Mouse (Mus musculus) heart, postnatal 0 days (tissue): Measurements from ENCODE around the gene Sema6c. TPM values are rescaled to one million over a fixed set of nuclear protein-coding genes. Genes with fewer than 3 reads are reported as not detected.
"Not testable (repeated sequence)": the region's sequence is repeated elsewhere in the genome, so short reads cannot be mapped to it uniquely, and the experiment has no call there.

Source experiments
- ATAC-seq: fragments of 200-750 bp; cut with Nextera tagmentation; 2 replicates; pipeline ENCODE4 v1.8.0; 2017; ENCODE audit warnings: low read depth, moderate number of reproducible peaks, moderate library complexity; ENCODE audit not compliant: insufficient read depth
- DNase-seq: peaks from one replicate; pipeline ENCODE4 v3.0.0-alpha.2; 2016; ENCODE audit warnings: low spot score
- H3K27ac ChIP-seq: fragments of 300-500 bp; sonication (generic); 2 replicates; pipeline ENCODE4 v1.5.1; 2014; ENCODE audit warnings: low read depth, mild to moderate bottlenecking
- H3K27me3 ChIP-seq: fragments of 300-500 bp; sonication (generic); 2 replicates; pipeline ENCODE4 v1.6.1; 2014; ENCODE audit warnings: low read length, mixed read lengths; ENCODE audit not compliant: control insufficient read depth, insufficient read depth
- H3K36me3 ChIP-seq: fragments of 300-500 bp; sonication (generic); replicated peaks from 2 replicates; pipeline ENCODE4 v1.6.1; 2014; ENCODE audit warnings: low read length, mixed read lengths; ENCODE audit not compliant: control insufficient read depth, insufficient read depth
- H3K4me1 ChIP-seq: fragments of 300-500 bp; sonication (generic); 2 replicates; pipeline ENCODE4 v1.6.1; 2014; ENCODE audit warnings: antibody characterized with exemption; ENCODE audit not compliant: control insufficient read depth, insufficient read depth
- H3K4me2 ChIP-seq: fragments of 300-500 bp; sonication (generic); 2 replicates; pipeline ENCODE4 v1.6.1; 2014; ENCODE audit warnings: low read depth, mild to moderate bottlenecking, low read length, moderate library complexity
- H3K4me3 ChIP-seq: fragments of 300-500 bp; sonication (generic); 2 replicates; pipeline ENCODE4 v1.5.1; 2014; ENCODE audit warnings: low read depth, low read length
- H3K9ac ChIP-seq: fragments of 300-500 bp; sonication (generic); replicated peaks from 2 replicates; pipeline ENCODE4 v1.6.1; 2014; ENCODE audit warnings: low read depth, low read length, mixed read lengths
- H3K9me3 ChIP-seq: fragments of 300-500 bp; sonication (generic); replicated peaks from 2 replicates; pipeline ENCODE4 v1.6.1; 2016; ENCODE audit warnings: low read length; ENCODE audit not compliant: control insufficient read depth
- CTCF ChIP-seq: IDR thresholded peaks from 2 replicates; pipeline ENCODE4 v1.5.1; 2016; ENCODE audit warnings: antibody characterized with exemption, control low read depth, low read depth
- EP300 ChIP-seq: IDR thresholded peaks from 2 replicates; pipeline ENCODE4 v1.6.1; 2016; ENCODE audit warnings: antibody characterized with exemption, low read depth
- WGBS: fragments of 180-500 bp; shearing (Covaris S2); extraction: QIAGEN DNeasy Blood & Tissue Kit; methylation state at CpG from one replicate; pipeline ENCODE4 v1.1.7; 2014; 5-methylcytosine and 5-hydroxymethylcytosine counted together
- polyA plus RNA-seq: library from polyadenylated mRNA; unstranded; fragments of >200 nt; fragmentation: Nextera tagmentation; extraction: Ambion mirVana; gene quantifications from 2 replicates; pipeline ENCODE4 v1.2.1, GENCODE M21; 2015
- total RNA-seq: library from RNA; depleted of rRNA; stranded (reverse); fragments of >200 nt; gene quantifications from 2 replicates; pipeline ENCODE4 v1.2.3, GENCODE M21; 2014; ENCODE audit warnings: low replicate concordance

Gene Sema6c
- total and polyA plus RNA-seq, 2 experiments from 2014 or later = 1.2 to 14.8 TPM

DNA sequence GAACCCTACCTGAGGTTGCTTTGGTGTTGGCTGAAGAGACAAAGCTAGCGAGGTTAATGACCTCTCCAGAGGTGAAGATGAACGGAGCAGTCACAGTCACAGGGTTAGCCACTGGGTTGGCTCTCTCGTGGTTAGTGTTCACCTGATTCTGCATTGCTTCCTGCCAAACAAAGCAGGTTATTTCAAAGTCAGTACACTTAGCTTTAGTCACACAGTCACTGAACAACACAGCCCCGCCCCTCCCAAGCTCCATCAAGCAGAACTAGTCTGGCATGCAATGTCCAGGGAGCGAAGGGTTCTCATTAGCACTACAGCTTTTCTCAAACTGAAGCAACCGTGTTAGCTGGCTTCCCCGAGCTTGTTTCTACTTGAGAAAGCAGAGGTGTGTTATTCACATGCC, 39.9 kb downstream of the Sema6c start:
- TF ChIP-seq CTCF (no peak), EP300 (no peak)
- Histone ChIP-seq H3K36me3 (peaks cover 93% of the 10 kb centered on the region), H3K9me3 (no peaks in the 10 kb centered on the region), H3K27ac (no peak overlapping the region), H3K4me2 (no peak overlapping the region), H3K4me1 (no peaks in the 10 kb centered on the region), H3K27me3 (no peaks in the 10 kb centered on the region), H3K9ac (no peak overlapping the region), H3K4me3 (no peak overlapping the region)
- 88% methylated on average over 7 of the region's 7 CpGs for WGBS
- ATAC-seq (no peak), DNase-seq (no peak)

DNA sequence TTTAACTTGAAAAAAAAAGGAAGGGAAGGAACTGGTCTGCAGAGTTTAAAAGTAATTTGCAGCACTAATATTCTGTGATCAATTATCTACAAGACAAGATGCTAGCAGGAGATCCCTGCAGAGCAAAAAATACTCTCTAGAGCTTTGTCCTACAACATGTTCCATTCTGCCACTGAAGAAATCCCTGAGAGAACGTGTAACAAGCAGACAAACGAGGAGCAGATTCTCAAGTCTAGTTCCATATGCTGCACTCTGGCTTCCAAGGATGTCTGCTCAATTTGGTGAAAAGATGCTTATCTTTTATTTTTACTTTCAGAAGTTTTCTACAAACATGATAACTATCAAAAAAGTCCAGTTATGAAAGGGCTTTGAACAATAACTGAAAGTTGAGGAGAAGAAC, 40.3 kb downstream of the Sema6c start:
- H3K4me1 ChIP-seq = no peaks in the 10 kb centered on the region
- peaks cover 96% of the 10 kb centered on the region for H3K36me3 ChIP-seq
- no peak overlapping the region for H3K9ac ChIP-seq
- 83% methylated on average over 2 of the region's 2 CpGs for WGBS
- ATAC-seq (no peak), DNase-seq (no peak)
- no peaks in the 10 kb centered on the region for H3K27me3 ChIP-seq
- H3K9me3 ChIP-seq = no peaks in the 10 kb centered on the region
- H3K4me2 ChIP-seq = no peak overlapping the region
- no peak for TF ChIP-seq EP300
- H3K4me3 ChIP-seq = no peak overlapping the region
- no peak overlapping the region for H3K27ac ChIP-seq

DNA sequence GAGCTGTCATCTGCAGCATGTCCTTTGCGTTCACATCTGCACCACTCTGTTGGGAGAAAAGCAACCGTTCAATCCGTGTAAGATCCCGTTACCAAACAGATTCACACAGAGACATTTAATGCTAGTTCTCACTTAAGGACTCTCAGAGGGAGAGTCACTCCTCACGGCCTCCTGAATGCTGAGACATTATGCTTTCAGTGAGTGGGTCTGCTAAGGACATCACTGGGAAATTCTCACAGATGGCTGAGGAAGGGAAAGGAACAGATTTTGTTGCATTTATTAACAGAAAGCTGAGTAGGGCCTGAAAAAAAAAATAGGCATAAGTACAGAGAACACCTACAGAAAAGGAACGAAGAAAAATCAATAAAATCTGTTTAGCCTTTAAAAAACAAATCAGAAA, 43.6 kb downstream of the Sema6c start:
- TF ChIP-seq EP300 = no peak
- TF ChIP-seq CTCF = no peak
- no peak for DNase-seq
- no peak overlapping the region for H3K4me3 ChIP-seq
- no peaks in the 10 kb centered on the region for H3K27me3 ChIP-seq
- 89% methylated on average over 6 of the region's 6 CpGs for WGBS
- no peak overlapping the region for H3K4me2 ChIP-seq
- H3K36me3 ChIP-seq = peaks cover 84% of the 10 kb centered on the region
- no peaks in the 10 kb centered on the region for H3K9me3 ChIP-seq
- H3K27ac ChIP-seq = no peak overlapping the region
- ATAC-seq = no peak
- no peaks in the 10 kb centered on the region for H3K4me1 ChIP-seq
- no peak overlapping the region for H3K9ac ChIP-seq

DNA sequence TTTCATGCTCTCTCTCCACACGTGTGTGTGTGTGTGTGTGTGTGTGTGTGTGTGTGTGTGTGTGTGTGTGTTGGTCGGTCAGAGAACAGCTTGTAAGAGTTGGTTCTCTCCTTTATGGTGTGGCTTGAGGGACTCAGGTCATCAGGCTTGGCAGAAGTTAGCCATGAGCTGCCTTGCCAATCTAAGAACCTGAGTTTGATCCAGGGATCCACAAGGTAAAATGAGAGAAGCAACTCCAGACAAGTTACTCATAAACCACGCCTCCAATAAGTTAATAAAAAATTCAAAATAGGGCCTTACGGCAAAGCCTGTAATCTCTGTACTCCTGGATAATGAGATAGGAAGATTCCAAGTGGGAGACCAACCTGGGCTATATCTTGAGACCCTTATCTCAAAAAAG, 48.0 kb downstream of the Sema6c start:
- TF ChIP-seq EP300 = no peak
- Histone ChIP-seq H3K4me1 (no peaks in the 10 kb centered on the region), H3K9me3 (no peaks in the 10 kb centered on the region), H3K4me3 (no peak overlapping the region), H3K36me3 (peaks cover 50% of the 10 kb centered on the region), H3K4me2 (no peak overlapping the region), H3K9ac (no peak overlapping the region), H3K27ac (no peak overlapping the region), H3K27me3 (no peaks in the 10 kb centered on the region)
- 90% methylated on average over 4 of the region's 4 CpGs for WGBS
- DNase-seq (no peak), ATAC-seq (no peak)

DNA sequence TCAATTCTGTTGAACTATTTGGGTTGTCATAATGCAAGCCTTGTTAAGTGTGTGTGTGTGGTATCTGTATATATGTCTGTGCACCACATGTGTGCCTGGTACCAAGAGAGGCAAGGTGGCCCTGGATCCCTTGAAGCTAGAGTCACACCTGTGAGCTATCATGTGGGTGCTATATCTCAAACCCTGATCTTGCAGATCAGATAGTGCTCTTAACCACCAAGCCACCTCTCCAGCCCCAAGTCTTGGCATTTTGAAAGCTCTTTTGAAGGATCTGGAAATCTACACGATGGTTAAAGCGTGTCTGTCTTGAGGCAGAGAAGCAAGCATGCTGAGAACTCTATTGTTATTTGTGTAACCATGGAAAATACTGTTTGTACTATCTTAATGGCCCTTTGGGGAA, 50.3 kb downstream of the Sema6c start:
- TF ChIP-seq CTCF (no peak), EP300 (no peak)
- Histone ChIP-seq H3K9me3 (no peaks in the 10 kb centered on the region), H3K4me2 (no peak overlapping the region), H3K4me1 (no peaks in the 10 kb centered on the region), H3K36me3 (peaks cover 48% of the 10 kb centered on the region), H3K9ac (no peak overlapping the region), H3K27ac (no peak overlapping the region), H3K27me3 (no peaks in the 10 kb centered on the region), H3K4me3 (no peak overlapping the region)
- DNase-seq = no peak
- 69% methylated on average over 2 of the region's 2 CpGs for WGBS
- ATAC-seq = no peak

DNA sequence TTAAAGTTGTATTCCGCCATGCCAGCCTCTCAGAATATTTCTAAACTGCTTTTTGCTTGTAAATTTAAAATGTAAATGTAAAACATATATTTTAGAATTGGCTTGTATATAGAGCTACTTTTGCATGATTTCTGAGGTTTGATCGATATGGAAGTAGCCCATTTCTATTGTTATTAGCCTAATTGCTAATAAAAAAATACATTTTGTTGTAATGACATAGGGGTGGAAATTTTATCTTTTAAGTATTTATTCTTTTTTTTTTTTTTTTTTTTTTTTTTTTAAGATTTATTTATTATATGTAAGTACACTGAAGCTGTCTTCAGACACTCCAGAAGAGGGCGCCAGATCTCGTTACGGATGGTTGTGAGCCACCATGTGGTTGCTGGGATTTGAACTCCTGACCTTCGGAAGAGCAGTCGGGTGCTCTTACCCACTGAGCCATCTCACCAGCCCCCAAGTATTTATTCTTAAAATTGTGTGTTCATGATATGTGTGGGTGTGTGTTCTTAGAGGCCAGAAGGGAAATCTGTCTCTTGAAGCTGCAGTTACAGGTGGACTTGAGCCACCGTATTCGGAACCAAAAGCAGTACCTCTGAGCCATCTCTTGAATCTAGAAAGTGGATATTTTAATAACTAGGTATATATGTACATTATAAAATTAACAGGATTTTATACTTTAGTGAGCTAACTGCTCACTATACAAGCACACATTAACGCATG, 52.8 kb downstream of the Sema6c start:
- 94% methylated on average over 7 of the region's 10 CpGs for WGBS

More for the DNA sequence above, 52.8 kb downstream of the Sema6c start:
- not testable (repeated sequence) for H3K4me2 ChIP-seq, H3K27me3 ChIP-seq, H3K9ac ChIP-seq, DNase-seq, ATAC-seq, H3K9me3 ChIP-seq, H3K4me1 ChIP-seq, H3K27ac ChIP-seq, H3K4me3 ChIP-seq
- peaks cover 38% of the 10 kb centered on the region for H3K36me3 ChIP-seq
